Mouse (Mus musculus) heart, adult 2 months (tissue): ENCODE measurements around the gene Slc13a5.

Experiments used
- CTCF ChIP-seq: fragments of 200-600 bp; IDR thresholded peaks from 2 replicates; pipeline ENCODE4 v1.8.1; 2022; ENCODE audit warnings: antibody characterized with exemption, mild to moderate bottlenecking, moderate library complexity
- POLR2A ChIP-seq: fragments of 200-500 bp; IDR thresholded peaks from 2 replicates; pipeline ENCODE4 v1.6.1; 2011; ENCODE audit warnings: mild to moderate bottlenecking, low read depth, low read length, control low read depth; ENCODE audit not compliant: insufficient read depth

GRCm38 (mm10) chr11:72245196-72245753 is 21.7 kb downstream of the Slc13a5 start:
- no peak for TF ChIP-seq CTCF
- no peak for TF ChIP-seq POLR2A
